Mouse (Mus musculus) ES-CJ7 (cell line): ENCODE data around the gene Tmem222.

Source experiments
- DNase-seq: peaks from one replicate; pipeline ENCODE4 v3.0.0; 2011; ENCODE audit warnings: low read depth, low spot score

Gene Tmem222

GRCm38 (mm10) chr4:133277104-133278026, at the start of gene Tmem222:
Gene Tmem222, minus strand, starts transcription at chr4:133277792.
- DNase-seq, result peak; percentile 94

DNA sequence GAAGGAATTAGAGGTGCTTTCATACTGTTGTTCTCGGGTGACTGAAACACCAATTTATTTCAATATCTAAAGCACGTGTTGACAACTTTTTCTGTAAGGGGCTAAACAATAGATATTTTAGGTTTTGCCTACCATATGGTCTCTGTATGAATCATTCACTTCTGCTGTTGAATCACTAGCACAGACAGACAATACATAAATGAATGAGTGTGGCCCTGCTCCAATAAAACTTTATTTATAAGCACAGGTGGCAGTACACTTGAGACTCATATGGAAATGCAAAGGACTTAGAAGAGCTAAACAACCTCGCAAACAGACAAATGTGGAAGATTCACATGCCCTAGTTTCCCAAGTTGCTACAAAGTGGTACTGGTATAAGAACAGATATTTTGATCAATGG, 42.1 kb upstream of the Tmem222 start:
- no peak for DNase-seq

DNA sequence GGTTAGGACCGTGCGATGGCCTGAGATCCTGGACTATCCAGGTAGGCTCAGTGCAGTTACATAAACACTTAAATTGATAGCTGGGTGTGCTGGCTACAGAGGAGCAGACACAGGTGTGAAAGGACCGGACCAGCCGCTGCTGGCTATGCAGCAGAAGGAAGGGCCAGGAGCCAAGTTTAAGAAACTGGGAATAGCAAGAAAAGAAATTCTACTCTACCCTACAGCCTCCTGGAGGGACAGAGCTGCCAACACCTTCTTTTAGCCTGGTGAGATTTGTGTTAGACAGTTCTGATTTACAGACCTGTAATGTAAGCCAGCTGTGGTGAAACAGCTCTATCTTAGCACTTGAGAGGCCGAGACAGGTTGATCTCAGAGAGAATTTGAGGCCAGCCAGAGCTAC, 38.4 kb upstream of the Tmem222 start:
- no peak for DNase-seq

GRCm38 (mm10) chr4:133314896-133315295, 37.3 kb upstream of the Tmem222 start:
- no peak for DNase-seq

GRCm38 (mm10) chr4:133309948-133310347, 32.4 kb upstream of the Tmem222 start:
- DNase-seq, result peak; percentile 76

DNA sequence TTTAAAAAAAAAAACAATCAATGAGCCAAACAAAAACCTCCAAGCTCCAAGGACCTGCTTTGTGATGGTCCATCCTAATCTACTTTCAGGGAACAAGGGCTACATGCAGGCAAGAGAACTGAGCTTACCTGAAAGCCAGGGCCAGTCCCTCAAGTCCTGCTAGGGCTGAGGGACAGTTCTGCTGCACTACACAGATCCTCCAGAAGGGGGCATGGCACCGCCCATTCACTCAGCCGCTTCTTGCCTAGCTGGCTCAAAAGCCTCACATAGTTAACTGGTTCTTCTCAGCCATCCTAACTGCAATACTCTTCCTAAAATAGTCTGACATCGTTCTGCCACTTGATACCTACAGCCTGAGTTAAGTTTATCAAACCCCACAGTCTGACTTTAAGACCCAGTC, 29.7 kb upstream of the Tmem222 start:
- peak; percentile 76 for DNase-seq

DNA sequence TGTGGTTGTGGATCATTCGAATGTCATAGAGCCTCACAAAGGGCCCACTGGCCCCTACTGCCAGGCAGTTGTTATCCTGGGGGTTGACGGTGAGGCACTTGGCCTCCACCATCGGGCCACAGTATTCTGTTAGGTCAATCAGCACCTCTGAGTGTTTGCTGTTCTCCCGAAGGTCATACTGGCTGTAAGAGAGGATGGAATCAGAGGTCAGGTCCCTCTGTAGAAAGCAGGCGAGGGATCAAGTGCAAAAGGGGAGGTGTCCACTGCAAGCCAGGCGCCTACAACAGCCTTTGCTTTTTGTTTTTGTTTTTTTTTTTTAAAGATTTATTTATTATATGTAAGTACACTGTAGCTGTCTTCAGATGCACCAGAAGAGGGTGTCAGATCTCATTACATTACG, 28.2 kb upstream of the Tmem222 start:
- no peak for DNase-seq

DNA sequence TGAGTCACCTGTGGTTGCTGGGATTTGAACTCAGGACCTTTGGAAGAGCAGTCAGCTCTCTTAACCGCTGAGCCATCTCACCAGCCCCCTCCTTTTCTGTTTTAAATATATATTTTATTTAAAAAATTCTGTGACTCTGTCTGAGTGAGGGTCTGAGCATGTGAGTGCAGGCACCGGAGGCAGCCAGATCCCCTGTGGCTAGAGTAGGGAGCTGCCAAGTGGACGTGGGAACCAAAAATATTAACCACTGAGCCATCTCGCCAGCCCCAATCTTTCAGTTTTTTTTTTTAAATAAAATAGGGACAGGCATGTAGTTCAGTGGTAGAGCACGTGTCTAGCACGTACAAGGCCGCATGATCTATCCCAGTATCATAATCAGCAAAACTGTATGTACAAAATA, 27.2 kb upstream of the Tmem222 start:
- DNase-seq, result no peak

DNA sequence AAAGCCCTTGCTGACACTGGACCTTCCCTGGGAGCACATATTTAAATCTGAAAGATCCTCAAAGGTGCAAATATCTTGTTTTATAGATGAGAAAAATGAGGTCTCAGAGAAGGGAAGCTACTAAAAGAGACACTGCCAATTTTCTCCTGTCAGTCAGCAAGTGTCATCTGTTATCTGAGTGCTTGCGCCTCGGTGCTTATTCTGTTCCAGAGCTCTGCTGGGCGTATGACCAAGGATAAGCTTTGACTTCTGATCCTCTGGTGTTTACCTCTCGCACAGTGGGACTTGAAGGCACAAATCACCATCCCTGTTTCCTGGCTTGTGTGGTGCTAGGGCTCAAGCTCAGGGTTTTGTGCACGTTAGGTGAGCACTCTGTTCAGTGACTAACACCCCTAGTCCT, 25.1 kb upstream of the Tmem222 start:
- DNase-seq, result no peak

DNA sequence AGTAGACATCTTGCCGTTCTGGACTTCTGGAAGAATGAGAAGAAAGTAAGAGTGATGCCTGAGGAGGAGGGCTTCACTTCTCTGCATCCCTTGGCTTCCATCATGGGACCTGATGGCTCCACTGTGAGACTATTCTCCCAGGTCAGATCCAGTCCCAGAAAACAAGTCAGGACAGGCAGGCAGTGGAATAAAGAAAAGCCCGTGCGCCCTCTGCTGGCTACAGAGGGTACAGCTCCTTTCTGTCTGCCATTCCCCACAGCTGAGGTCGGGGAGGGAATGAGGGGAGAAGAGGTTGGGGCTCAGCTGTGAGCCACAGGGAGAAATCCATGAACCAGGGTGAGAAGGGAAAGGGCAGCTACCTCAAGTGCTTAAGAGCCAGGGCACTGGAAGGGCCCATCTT, 24.2 kb upstream of the Tmem222 start:
- peak; percentile 67 for DNase-seq

GRCm38 (mm10) chr4:133300421-133300820, 22.8 kb upstream of the Tmem222 start:
- DNase-seq, result no peak

- no peak for DNase-seq
Measured at GRCm38 (mm10) chr4:133299701-133300100, 22.1 kb upstream of the Tmem222 start.

DNA sequence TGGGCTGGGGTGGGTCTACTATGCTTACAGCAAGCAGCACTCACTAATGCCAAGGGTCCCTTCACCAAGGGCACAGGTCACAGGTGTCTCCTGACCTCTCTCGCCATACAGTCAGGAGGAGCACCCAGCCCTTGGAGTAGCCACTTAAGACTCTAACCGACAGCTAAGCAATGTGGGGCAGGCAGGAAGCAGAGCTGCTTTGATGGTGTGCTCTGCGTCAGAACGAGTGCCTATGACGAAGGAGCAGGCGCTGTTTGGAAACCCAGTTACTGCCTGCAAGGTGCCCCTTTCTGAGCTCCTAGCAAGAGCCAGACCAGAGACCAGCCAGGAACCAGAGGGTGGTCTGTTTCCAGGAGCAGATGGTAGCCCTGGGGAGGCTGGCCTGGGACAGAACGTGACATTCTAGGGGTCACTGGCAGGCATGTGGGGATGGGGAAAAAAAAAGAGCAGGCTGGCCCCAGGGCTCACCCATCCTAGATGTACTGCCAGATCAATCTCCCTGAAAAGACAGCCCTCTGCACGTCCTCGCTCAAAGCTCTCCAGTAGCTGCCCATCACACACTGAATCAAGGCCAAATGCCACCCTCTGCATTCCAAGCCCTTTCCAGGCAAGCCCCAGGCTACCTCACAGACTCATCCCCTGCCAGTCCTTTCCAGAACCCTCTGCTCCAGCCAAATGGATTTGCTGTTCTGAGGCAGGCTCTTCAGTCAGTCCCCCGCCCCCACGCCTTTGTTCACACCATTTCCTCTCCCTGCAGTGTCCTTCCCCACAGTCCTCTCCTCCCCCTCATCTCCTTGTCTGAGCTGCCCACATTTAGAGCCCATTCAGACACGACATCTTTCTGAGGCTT, 21.1 kb upstream of the Tmem222 start:
- DNase-seq, result no peak

- DNase-seq, result peak; percentile 54
Measured at GRCm38 (mm10) chr4:133297801-133298238, 20.2 kb upstream of the Tmem222 start.

- no peak for DNase-seq
Measured at GRCm38 (mm10) chr4:133297360-133297759, 19.8 kb upstream of the Tmem222 start.

DNA sequence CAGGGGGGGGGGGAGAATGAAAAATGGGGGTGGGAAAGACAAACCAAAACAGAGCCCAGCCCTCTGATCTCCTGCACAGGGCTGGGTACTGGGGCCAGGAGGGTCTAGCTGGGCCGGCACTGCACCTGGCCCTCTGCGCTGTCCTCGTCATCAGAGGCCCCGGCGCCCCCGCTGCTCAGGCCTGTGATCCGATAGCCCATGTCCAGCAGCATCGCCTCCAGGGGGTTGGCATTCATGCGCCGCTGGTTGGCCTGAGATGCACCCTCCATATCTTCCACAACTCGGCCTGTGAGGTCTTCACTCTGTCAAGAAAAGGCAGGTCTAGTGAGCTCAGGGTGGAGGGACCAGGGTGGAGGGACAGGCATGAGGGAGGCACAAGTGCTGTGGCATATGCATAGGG, 16.5 kb upstream of the Tmem222 start:
- DNase-seq, result no peak

- peak; percentile 55 for DNase-seq
Measured at GRCm38 (mm10) chr4:133292901-133293843, 15.6 kb upstream of the Tmem222 start.

DNA sequence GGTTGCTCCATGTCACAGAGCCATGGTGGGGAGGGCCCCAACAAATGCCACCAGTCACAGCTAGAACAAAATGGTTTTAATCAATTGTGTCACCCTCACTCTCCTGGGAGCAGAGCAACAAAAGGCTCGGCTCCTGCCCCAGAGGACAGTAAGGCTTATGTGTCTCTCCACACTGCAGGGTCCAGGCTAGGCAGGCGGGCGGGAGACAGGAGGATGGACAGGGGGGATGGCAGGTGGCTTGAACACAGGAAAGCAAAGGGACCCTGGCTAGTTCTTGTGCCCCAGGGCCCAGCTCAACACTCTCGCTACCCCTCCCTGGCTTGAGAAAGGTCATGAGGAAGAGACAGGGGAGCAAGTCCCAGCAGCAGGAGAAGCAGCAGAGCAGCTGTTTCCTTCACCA, 14.8 kb upstream of the Tmem222 start:
- DNase-seq, result no peak

- DNase-seq, result no peak
Measured at GRCm38 (mm10) chr4:133291255-133291654, 13.7 kb upstream of the Tmem222 start.

GRCm38 (mm10) chr4:133286476-133287077, 9.0 kb upstream of the Tmem222 start:
- DNase-seq, result peak; percentile 65

DNA sequence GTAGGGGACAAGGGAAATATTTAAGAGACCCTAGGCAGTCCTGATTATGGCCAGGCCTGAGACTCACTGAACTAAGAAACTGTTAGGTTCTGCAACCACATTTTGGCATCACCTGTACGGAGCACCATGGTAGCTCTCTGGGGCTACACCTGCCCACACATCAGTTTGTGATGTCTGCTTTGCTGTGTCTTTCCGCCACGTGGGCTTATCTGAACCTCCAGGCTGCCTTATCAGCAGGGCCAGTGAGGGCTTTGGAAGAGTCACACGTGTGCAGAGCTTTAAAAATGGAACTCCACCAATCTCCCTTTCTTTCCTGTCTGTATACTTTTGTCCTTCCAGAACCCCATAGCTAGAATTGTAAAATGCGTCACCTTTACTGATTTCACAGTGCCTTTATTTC, 8.4 kb upstream of the Tmem222 start:
- DNase-seq, result no peak
